Mouse (Mus musculus) lung, adult 2 months (tissue): Measurements from ENCODE around the gene Nfkb1. TPM values are rescaled to one million over a fixed set of nuclear protein-coding genes. Genes with fewer than 3 reads are reported as not detected.
A peak's percentile ranks its signal among the peaks of the same experiment; 100 is the strongest.

Source experiments
- DNase-seq: peaks from one replicate; pipeline ENCODE4 v3.0.0; 2022
- H3K4me1 ChIP-seq: fragments of 200-500 bp; 2 replicates; pipeline ENCODE4 v1.6.1; 2011; ENCODE audit warnings: low read length; ENCODE audit not compliant: control insufficient read depth, insufficient read depth
- H3K4me3 ChIP-seq: fragments of 200-500 bp; replicated peaks from 2 replicates; pipeline ENCODE3; 2011; ENCODE audit warnings: low read depth, mild to moderate bottlenecking, control low read depth, low read length; ENCODE audit errors: extremely low read depth
- CTCF ChIP-seq: fragments of 200-500 bp; IDR thresholded peaks from 2 replicates; pipeline ENCODE4 v1.5.1; 2011; ENCODE audit warnings: mild to moderate bottlenecking, low read length, control low read depth; ENCODE audit not compliant: insufficient read depth
- POLR2A ChIP-seq: fragments of 200-500 bp; IDR thresholded peaks from 2 replicates; pipeline ENCODE4 v1.6.1; 2011; ENCODE audit warnings: low read depth, mild to moderate bottlenecking, control low read depth, low read length, borderline replicate concordance; ENCODE audit errors: extremely low read depth
- WGBS: fragments of 180-500 bp; shearing (Covaris S2); methylation state at CpG from one replicate; pipeline ENCODE4 v1.1.7; 2018; 5-methylcytosine and 5-hydroxymethylcytosine counted together
- polyA plus RNA-seq: library from polyadenylated mRNA; depleted of rRNA; stranded (reverse); fragments of >200 nt; gene quantifications from 2 replicates; pipeline ENCODE4 v1.2.3, GENCODE M21; 2012

The Nfkb1 gene
- polyA plus RNA-seq, 1 experiment = 126 TPM

DNA sequence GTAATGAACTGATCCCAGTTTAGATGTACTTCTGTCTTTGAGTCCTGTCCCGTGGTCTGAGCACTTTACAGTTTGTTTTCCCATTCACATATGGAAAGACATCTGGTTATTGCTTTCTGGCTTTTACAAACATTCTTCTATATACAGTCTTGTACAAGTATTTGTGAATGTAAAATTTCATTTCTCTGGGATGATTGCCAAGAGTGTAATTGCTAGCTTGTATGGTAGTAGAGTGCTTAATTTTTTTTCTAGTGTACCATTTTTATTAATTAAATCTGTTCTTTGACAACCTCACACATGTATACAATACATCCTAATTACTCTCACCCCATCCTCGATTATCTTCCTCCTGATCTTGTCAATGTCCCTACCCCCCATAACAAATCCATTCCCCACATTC, 12.0 kb upstream of the Nfkb1 start:
- Histone ChIP-seq H3K4me1 (no peaks in the 10 kb centered on the region; the same call in 1 of the 2 replicates), H3K4me3 (no peak overlapping the region)
- DNase-seq = no peak
- TF ChIP-seq POLR2A (no peak), CTCF (no peak)
- 63% methylated on average over 2 of the region's 2 CpGs for WGBS

DNA sequence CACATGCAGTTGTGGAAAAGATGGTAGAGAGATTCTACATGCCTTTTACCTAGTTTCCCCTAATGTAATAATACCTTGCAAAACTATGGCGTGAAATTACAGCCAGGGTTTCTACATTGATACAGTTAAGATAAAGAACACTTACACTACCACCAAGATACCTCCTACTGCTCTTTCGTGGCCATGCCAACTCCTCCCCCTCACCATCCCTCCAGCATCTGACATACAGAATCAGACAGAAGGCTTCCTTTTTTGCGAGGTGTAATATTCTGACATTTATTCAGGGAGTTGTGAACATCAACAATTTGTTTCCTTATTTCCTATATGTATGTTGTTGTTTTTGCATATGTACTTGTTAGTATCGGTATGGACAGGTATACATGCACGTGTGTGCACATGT, 11.3 kb upstream of the Nfkb1 start:
- TF ChIP-seq CTCF = no peak
- TF ChIP-seq POLR2A = no peak
- 90% methylated on average over 5 of the region's 5 CpGs for WGBS
- DNase-seq = no peak
- Histone ChIP-seq H3K4me1 (no peaks in the 10 kb centered on the region; the same call in 1 of the 2 replicates), H3K4me3 (no peak overlapping the region)

DNA sequence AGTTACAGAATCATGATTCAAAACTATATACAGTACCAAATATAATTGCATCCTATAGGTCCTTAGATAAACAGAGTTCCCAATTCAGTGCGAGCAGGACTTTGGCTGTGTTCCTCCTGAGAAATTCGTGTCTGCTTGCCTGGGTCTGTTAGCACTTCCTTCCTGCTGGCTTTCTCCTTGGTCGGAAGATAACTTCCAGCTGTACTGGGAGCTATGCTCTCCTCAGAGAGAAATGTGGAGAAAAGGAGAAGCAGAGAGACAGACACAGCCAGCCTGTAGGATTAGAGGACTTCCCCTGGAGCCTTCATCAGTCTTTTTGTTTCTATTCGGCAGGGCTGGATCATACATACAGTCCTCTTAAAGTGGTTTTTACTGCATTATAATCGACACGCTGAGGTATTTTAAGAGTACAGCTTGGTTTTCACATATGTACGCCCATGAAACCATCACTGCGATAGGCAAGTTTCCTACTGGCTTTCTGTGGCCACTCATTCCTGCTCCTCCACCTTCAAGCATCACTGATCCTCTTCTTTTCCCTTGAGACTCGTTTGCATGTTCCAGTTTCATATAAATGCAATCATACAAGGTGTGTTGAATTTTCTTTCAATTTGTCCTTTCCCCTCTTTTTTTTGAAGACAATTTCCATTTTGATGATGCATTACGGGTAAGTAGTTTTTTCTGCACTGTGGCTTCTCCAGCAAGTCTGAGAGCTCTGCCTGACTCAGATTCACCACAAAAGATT, 8.3 kb upstream of the Nfkb1 start:
- DNase-seq = no peak

DNA sequence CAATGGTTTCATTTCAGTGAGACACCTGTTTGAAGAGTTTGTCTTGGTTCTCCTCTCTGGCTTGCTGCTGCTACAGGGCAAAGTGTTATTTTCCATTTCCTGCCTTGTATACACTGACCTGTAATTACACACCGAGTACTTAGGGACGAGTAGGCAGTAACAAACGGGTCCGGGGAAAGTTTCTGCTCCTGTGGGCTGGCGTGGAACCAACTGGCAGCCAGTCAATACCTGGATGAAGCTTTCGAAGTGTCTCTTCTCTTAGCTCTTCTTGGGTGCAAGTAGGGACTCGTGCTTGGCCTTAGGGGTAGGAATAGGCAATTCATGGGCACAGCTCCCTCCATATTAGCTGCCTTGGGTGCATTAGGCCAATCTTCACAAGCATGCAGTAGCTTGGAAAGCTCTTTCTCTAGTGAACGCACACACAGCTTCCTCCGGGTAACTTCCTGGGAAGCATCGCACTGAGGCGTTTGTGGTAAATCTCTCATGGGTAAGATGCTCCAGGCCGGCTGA, 7.2 kb upstream of the Nfkb1 start:
- WGBS = 39% methylated on average over 12 of the region's 12 CpGs
- no peak overlapping the region for H3K4me3 ChIP-seq
- DNase-seq = no peak
- no peaks in the 10 kb centered on the region; the same call in 1 of the 2 replicates for H3K4me1 ChIP-seq
- TF ChIP-seq CTCF (no peak), POLR2A (no peak)

More for the DNA sequence above, 8.3 kb upstream of the Nfkb1 start:
- no peaks in the 10 kb centered on the region; the same call in 1 of the 2 replicates for H3K4me1 ChIP-seq
- TF ChIP-seq POLR2A = no peak
- TF ChIP-seq CTCF = no peak
- WGBS = 52% methylated on average over 10 of the region's 10 CpGs
- H3K4me3 ChIP-seq = no peak overlapping the region

DNA sequence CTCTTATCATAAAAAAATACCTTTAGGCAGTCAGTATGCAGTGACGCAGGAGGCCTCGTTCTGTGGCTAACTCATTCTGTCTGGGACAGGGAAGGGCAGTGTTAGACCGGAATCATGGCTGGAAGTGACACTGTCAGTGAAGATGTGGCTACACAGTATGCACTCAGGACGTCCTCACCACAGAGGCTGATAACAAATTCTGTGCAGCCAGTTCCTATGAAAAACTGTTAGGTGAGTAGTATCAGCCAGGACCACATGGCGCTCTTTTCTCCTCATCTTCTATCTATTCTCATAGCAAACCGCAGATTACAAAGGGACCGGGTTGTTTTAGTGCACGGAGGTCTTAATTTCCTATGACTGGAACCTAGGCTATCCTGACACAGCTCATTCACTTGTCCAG, 4.9 kb upstream of the Nfkb1 start:
- TF ChIP-seq CTCF = no peak
- no peak for TF ChIP-seq POLR2A
- DNase-seq = no peak
- no peak overlapping the region for H3K4me3 ChIP-seq
- peaks cover 2% of the 10 kb centered on the region; the same call in 1 of the 2 replicates for H3K4me1 ChIP-seq
- 90% methylated on average over 8 of the region's 8 CpGs for WGBS

DNA sequence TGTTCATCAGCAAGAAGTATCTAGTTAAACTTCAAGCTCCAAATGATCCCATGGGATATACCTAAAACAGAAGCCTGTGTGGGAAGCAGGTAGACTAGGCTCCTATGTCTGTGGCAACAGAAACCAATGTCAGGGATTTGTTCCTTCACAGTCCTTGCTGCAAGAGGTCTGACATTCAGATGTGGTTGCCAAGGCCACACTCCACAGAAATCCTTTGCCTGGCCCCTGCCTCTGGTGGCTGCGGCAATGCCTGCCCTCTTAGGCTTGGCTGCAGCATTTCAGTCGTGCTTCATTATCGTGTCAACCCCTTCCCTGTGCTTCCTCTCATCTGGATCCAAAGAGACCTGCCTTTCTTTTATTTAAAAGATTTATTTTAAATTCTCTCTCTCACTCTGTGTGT, 1.7 kb upstream of the Nfkb1 start:
- WGBS = 53% methylated on average over 3 of the region's 3 CpGs
- no peak for TF ChIP-seq CTCF
- no peak for TF ChIP-seq POLR2A
- no peak for DNase-seq

DNA sequence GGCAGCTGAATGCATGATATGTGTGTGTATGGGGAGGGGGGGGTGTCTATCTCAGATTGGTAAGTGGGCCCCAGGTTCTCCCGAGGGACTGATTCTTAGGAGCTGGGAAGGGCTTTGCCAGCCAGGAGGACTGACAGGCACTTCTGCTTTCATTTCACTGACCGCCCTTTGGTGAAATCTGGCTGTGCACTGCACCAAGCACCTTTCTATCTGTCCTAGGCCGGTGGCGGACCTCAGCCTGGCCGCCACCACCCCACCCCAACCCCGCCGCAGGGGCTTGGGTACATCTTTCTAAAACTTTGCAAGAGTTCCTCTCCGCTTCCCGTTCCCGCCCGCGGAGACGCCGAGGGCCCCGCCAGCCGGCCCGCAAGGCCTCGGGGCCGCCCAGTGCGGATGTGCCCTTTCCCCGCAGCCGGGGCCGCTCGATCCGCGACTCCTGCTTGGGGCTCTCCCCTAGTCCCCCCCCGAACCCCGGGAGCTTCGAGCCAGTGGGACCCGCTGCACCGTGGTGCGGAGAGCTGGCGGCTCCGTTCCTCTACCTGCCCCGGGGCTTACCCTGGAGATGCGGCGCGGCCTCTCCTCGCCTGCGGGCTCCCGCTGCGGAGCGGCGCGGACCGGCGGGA, 668 bp downstream of the Nfkb1 start:
- Histone ChIP-seq H3K4me1 (peaks cover 15% of the 10 kb centered on the region), H3K4me3 (peak overlapping the region; percentile 98)
- peak; percentile 77 for DNase-seq
- TF ChIP-seq CTCF (no peak), POLR2A (peak; percentile 45; the same call in 1 of the 2 replicates)
- WGBS = under 1% methylated on average over 47 of the region's 47 CpGs

More for the DNA sequence above, 1.7 kb upstream of the Nfkb1 start:
- peaks cover 11% of the 10 kb centered on the region for H3K4me1 ChIP-seq
- no peak overlapping the region for H3K4me3 ChIP-seq

DNA sequence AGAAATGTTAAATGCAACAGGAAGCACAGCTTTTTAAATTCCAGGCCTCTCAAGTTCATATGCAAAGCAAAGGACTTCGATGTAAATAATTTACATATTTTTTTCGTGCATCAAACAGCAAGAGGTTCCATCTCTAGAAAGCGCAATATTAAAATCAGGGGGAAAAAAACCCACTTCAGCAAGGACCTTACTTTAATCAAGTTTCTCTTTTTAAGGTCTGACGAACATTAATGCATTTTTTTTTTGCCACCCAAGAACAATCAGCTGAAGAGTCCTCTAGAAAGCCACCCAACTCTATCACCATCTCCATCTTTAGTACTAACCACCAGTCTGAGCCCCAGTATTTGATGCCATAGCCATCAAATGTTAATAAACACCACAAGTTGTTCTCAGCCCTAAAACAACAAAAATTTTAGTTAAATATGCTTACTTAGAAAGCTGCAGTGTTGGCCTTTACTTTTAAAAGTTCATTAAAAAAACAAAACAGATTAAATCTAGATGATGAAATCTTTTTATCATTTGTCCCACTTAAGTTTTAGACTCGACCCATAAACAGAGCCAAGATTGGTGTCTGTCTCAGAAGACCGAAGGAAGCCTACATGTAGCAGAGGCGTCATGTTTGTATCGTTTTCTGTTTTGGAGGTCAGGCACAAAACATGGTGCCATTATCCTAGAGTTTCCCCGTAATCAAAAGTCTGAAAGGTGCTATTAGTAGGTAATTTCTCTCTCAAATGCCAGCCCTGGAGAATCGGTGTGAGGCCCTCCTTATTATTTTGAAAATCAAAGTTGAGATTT, 1.4 kb downstream of the Nfkb1 start:
- TF ChIP-seq CTCF (no peak), POLR2A (no peak)
- H3K4me1 ChIP-seq = peaks cover 15% of the 10 kb centered on the region
- 20% methylated on average over 10 of the region's 10 CpGs for WGBS
- DNase-seq = no peak
- H3K4me3 ChIP-seq = peak overlapping the region; percentile 98
